Mouse (Mus musculus): ENCODE measurements around the gene Tmem222.

GRCm38 (mm10) chr4:133286476-133287077 is 9.0 kb upstream of the Tmem222 start:
- TF ChIP-seq POLR2A (IDR thresholded peaks at IDR 0.05; ENCODE audit: insufficient read length, low read depth) (no peak), E2F4 (IDR thresholded peaks at IDR 0.05; ENCODE audit: insufficient read depth) (no peak), POLR2AphosphoS2 (IDR thresholded peaks at IDR 0.05; ENCODE audit: insufficient read length, low read depth) (no peak), TCF12 (IDR thresholded peaks at IDR 0.05; ENCODE audit: insufficient read depth, poor library complexity, severe bottlenecking) (no peak), MYOD1 (IDR thresholded peaks at IDR 0.05; ENCODE audit: control insufficient read depth in 1 of 3, insufficient read length in 2 of 3, low read depth in 2 of 3) (no peak), TCF3 (IDR thresholded peaks at IDR 0.05; ENCODE audit: insufficient read length, low read depth) (no peak), SRF (IDR thresholded peaks at IDR 0.05; ENCODE audit: control insufficient read depth, insufficient read length, low read depth) (no peak), USF1 (IDR thresholded peaks at IDR 0.05; ENCODE audit: low read depth) (no peak), CEBPB (IDR thresholded peaks at IDR 0.05; ENCODE audit: insufficient read depth, poor library complexity, severe bottlenecking) (no peak), MAX (IDR thresholded peaks at IDR 0.05; ENCODE audit: low read depth) (no peak), REST (IDR thresholded peaks at IDR 0.05; ENCODE audit: insufficient read depth, insufficient read length) (no peak)
